Mouse (Mus musculus): Measurements from ENCODE around the gene Tcf12. TPM values are rescaled to one million over a fixed set of nuclear protein-coding genes. Genes with fewer than 3 reads are reported as not detected.

Gene Tcf12
- polyA plus RNA-seq, 1 experiment from 2014 or later: 108 TPM

- WGBS: 93% methylated on average over 2 of the region's 2 CpGs
- Histone ChIP-seq H3K9me3 (ENCODE audit: control insufficient read depth, low read length) (no peaks in the 10 kb centered on the region), H3K4me1 (ENCODE audit: control insufficient read depth, insufficient read depth, low read length) (no peaks in the 10 kb centered on the region), H3K27ac (ENCODE audit: low read depth, low read length) (no peak overlapping the region), H3K27me3 (ENCODE audit: control insufficient read depth, insufficient read depth, low read length) (no peaks in the 10 kb centered on the region), H3K9ac (ENCODE audit: low read depth, low read length) (no peak overlapping the region), H3K4me2 (replicated peaks; ENCODE audit: low read depth, low read length) (no peak overlapping the region), H3K36me3 (ENCODE audit: control insufficient read depth, insufficient read depth, low read length) (peaks cover 12% of the 10 kb centered on the region; the same call in 1 of the 2 replicates), H3K4me3 (ENCODE audit: low read length) (no peak overlapping the region)
- ATAC-seq (ENCODE audit: low FRiP score, low TSS enrichment): no peak
These were observed 14.6 kb downstream of the Tcf12 start for GRCm38 (mm10) chr9:72097083-72097482.

DNA sequence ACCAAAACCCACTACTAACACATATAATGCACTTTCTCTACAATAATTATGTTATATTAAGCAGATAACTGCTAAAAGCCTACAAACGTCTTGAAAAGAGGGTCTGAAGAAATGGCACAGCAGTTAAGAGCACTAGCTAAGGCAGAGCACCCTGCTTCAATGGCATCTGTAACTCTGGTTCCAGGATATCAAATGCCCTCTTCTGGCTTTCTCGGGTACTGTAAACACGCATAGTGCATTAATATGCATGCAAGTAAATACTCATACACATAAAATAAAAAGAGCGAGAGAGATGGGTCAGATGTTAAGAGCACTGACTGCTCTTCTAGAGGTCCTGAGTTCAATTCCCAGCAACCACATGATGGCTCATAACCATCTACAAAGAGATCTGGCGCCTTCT is 17.0 kb downstream of the Tcf12 start:
- H3K27ac ChIP-seq (ENCODE audit: low read depth, low read length): no peak overlapping the region
- H3K4me2 ChIP-seq (replicated peaks; ENCODE audit: low read depth, low read length): no peak overlapping the region
- H3K9me3 ChIP-seq (ENCODE audit: control insufficient read depth, low read length): no peaks in the 10 kb centered on the region
- WGBS: 83% methylated on average over 5 of the region's 5 CpGs
- ATAC-seq (ENCODE audit: low FRiP score, low TSS enrichment): no peak
- no peaks in the 10 kb centered on the region for H3K27me3 ChIP-seq (ENCODE audit: control insufficient read depth, insufficient read depth, low read length)
- no peak overlapping the region for H3K4me3 ChIP-seq (ENCODE audit: low read length)
- H3K9ac ChIP-seq (ENCODE audit: low read depth, low read length): no peak overlapping the region
- no peaks in the 10 kb centered on the region for H3K4me1 ChIP-seq (ENCODE audit: control insufficient read depth, insufficient read depth, low read length)
- peaks cover 5% of the 10 kb centered on the region; the same call in 1 of the 2 replicates for H3K36me3 ChIP-seq (ENCODE audit: control insufficient read depth, insufficient read depth, low read length)

- H3K27me3 ChIP-seq (ENCODE audit: control insufficient read depth, insufficient read depth, low read length): no peaks in the 10 kb centered on the region
- H3K4me1 ChIP-seq (ENCODE audit: control insufficient read depth, insufficient read depth, low read length): 0 out of 2 replicates have a peak, but pooled peaks cover 4% of the 10 kb centered on the region
- peaks cover 3% of the 10 kb centered on the region; the same call in 1 of the 2 replicates for H3K36me3 ChIP-seq (ENCODE audit: control insufficient read depth, insufficient read depth, low read length)
- WGBS: 51% methylated on average over 1 of the region's 1 CpGs
- H3K27ac ChIP-seq (ENCODE audit: low read depth, low read length): no peak overlapping the region
- no peak overlapping the region for H3K9ac ChIP-seq (ENCODE audit: low read depth, low read length)
- H3K4me2 ChIP-seq (replicated peaks; ENCODE audit: low read depth, low read length): no peak overlapping the region
- H3K9me3 ChIP-seq (ENCODE audit: control insufficient read depth, low read length): no peaks in the 10 kb centered on the region
- H3K4me3 ChIP-seq (ENCODE audit: low read length): no peak overlapping the region
- ATAC-seq (ENCODE audit: low FRiP score, low TSS enrichment): no peak
These were observed 19.5 kb downstream of the Tcf12 start for GRCm38 (mm10) chr9:72092191-72092590.

DNA sequence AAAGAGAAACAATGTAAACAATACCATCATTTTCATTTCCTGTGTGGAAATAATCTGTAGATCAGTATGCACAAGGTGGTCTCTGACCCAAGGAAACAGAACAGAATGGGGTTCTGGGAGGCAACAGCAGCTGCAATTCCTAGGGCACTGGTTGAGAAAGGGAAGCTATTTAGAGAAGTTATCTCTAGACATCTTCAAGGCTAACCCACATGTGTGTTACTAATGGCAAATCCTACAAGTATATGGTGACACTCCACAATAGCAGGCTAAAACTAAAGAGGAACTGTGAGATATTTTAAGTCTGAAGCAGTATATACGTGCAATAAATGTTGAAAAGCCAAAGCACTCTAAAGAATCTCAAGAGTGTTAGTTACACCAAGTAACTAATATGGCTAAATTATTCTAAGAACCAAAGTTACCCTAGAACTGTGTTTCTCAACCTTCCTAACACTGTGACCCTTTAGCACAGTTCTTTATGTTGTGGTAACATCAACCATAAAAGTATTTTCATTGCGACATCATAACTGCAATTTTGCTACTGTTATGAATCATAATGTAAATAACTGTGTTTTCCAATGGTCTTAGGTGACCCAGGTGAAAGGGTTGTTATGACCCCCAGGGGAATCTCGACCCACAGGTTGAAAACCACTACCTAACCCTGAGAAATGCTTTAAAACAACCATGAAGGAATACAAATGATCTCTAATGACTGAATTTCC is 22.6 kb downstream of the Tcf12 start:
- Histone ChIP-seq H3K4me1 (ENCODE audit: control insufficient read depth, insufficient read depth, low read length) (0 out of 2 replicates have a peak, but pooled peaks cover 10% of the 10 kb centered on the region), H3K4me2 (replicated peaks; ENCODE audit: low read depth, low read length) (no peak overlapping the region), H3K9me3 (ENCODE audit: control insufficient read depth, low read length) (no peaks in the 10 kb centered on the region), H3K36me3 (ENCODE audit: control insufficient read depth, insufficient read depth, low read length) (no peaks in the 10 kb centered on the region), H3K4me3 (ENCODE audit: low read length) (no peak overlapping the region), H3K27me3 (ENCODE audit: control insufficient read depth, insufficient read depth, low read length) (no peaks in the 10 kb centered on the region), H3K9ac (ENCODE audit: low read depth, low read length) (no peak overlapping the region), H3K27ac (ENCODE audit: low read depth, low read length) (no peak overlapping the region)
- 78% methylated on average over 3 of the region's 3 CpGs for WGBS
- ATAC-seq (ENCODE audit: low FRiP score, low TSS enrichment): no peak

- Histone ChIP-seq H3K9me3 (ENCODE audit: control insufficient read depth, low read length) (no peaks in the 10 kb centered on the region), H3K4me1 (ENCODE audit: control insufficient read depth, insufficient read depth, low read length) (0 out of 2 replicates have a peak, but pooled peaks cover 10% of the 10 kb centered on the region), H3K36me3 (ENCODE audit: control insufficient read depth, insufficient read depth, low read length) (no peaks in the 10 kb centered on the region), H3K4me3 (ENCODE audit: low read length) (no peak overlapping the region), H3K4me2 (replicated peaks; ENCODE audit: low read depth, low read length) (no peak overlapping the region), H3K27ac (ENCODE audit: low read depth, low read length) (no peak overlapping the region), H3K27me3 (ENCODE audit: control insufficient read depth, insufficient read depth, low read length) (no peaks in the 10 kb centered on the region), H3K9ac (ENCODE audit: low read depth, low read length) (no peak overlapping the region)
- ATAC-seq (ENCODE audit: low FRiP score, low TSS enrichment): no peak
- WGBS: 57% methylated on average over 3 of the region's 3 CpGs
These were observed 26.7 kb downstream of the Tcf12 start for GRCm38 (mm10) chr9:72085017-72085416.

- H3K9ac ChIP-seq (ENCODE audit: low read depth, low read length): no peak overlapping the region
- no peak for ATAC-seq (ENCODE audit: low FRiP score, low TSS enrichment)
- 0 out of 2 replicates have a peak, but pooled peaks cover 9% of the 10 kb centered on the region for H3K4me1 ChIP-seq (ENCODE audit: control insufficient read depth, insufficient read depth, low read length)
These were observed 27.5 kb downstream of the Tcf12 start for GRCm38 (mm10) chr9:72084131-72084530.

DNA sequence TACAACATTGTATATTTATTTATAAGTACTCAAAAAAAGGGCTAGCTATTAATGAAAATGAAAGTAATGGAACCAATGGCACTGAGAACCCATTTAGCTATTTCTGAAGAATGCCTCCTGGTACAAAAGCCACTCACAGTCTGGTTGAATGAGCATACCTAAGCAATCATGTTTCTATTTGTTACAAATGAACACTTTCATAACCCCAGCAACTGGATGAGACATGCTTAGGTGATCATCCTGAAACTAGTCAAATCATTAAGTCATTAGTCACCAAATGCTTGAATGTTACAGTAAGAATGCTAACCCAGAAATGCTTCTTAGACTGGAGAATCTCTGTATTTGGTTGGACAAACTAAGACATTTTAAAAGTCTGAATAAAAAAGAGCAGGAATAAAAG is 35.5 kb downstream of the Tcf12 start:
- Histone ChIP-seq H3K36me3 (ENCODE audit: control insufficient read depth, insufficient read depth, low read length) (no peaks in the 10 kb centered on the region), H3K27me3 (ENCODE audit: control insufficient read depth, insufficient read depth, low read length) (no peaks in the 10 kb centered on the region), H3K4me2 (replicated peaks; ENCODE audit: low read depth, low read length) (no peak overlapping the region), H3K9ac (ENCODE audit: low read depth, low read length) (no peak overlapping the region), H3K27ac (ENCODE audit: low read depth, low read length) (no peak overlapping the region), H3K4me1 (ENCODE audit: control insufficient read depth, insufficient read depth, low read length) (peaks cover 5% of the 10 kb centered on the region; the same call in 1 of the 2 replicates), H3K9me3 (ENCODE audit: control insufficient read depth, low read length) (no peaks in the 10 kb centered on the region), H3K4me3 (ENCODE audit: low read length) (no peak overlapping the region)
- ATAC-seq (ENCODE audit: low FRiP score, low TSS enrichment): no peak

More at GRCm38 (mm10) chr9:72084131-72084530, 27.5 kb downstream of the Tcf12 start:
- H3K4me2 ChIP-seq (replicated peaks; ENCODE audit: low read depth, low read length): no peak overlapping the region
- no peaks in the 10 kb centered on the region for H3K27me3 ChIP-seq (ENCODE audit: control insufficient read depth, insufficient read depth, low read length)
- H3K9me3 ChIP-seq (ENCODE audit: control insufficient read depth, low read length): no peaks in the 10 kb centered on the region
- no peaks in the 10 kb centered on the region for H3K36me3 ChIP-seq (ENCODE audit: control insufficient read depth, insufficient read depth, low read length)
- no peak overlapping the region for H3K27ac ChIP-seq (ENCODE audit: low read depth, low read length)
- H3K4me3 ChIP-seq (ENCODE audit: low read length): no peak overlapping the region

DNA sequence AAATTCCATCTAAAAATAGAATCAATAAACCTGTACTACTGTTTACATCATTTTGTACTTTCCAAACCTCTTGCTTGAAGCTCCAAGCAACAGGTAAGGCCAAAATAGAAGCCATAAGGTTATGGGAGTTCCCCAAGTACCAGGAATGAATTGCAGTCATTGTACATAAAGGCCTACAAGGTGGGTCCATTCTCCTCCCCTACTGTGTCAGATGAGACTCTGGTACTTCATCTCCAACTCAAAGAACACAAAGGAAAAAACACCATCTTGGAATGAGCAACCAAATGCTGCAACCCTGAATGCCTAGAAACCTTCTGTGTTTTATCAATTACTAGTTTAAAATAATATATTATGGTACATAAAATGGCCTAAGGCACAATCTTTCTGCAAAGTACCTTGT is 45.5 kb downstream of the Tcf12 start:
- no peaks in the 10 kb centered on the region for H3K9me3 ChIP-seq (ENCODE audit: control insufficient read depth, low read length)
- no peaks in the 10 kb centered on the region for H3K4me1 ChIP-seq (ENCODE audit: control insufficient read depth, insufficient read depth, low read length)
- H3K36me3 ChIP-seq (ENCODE audit: control insufficient read depth, insufficient read depth, low read length): no peaks in the 10 kb centered on the region
- no peak overlapping the region for H3K4me3 ChIP-seq (ENCODE audit: low read length)
- no peak overlapping the region for H3K9ac ChIP-seq (ENCODE audit: low read depth, low read length)
- no peaks in the 10 kb centered on the region for H3K27me3 ChIP-seq (ENCODE audit: control insufficient read depth, insufficient read depth, low read length)
- H3K4me2 ChIP-seq (replicated peaks; ENCODE audit: low read depth, low read length): no peak overlapping the region
- H3K27ac ChIP-seq (ENCODE audit: low read depth, low read length): no peak overlapping the region
- no peak for ATAC-seq (ENCODE audit: low FRiP score, low TSS enrichment)

DNA sequence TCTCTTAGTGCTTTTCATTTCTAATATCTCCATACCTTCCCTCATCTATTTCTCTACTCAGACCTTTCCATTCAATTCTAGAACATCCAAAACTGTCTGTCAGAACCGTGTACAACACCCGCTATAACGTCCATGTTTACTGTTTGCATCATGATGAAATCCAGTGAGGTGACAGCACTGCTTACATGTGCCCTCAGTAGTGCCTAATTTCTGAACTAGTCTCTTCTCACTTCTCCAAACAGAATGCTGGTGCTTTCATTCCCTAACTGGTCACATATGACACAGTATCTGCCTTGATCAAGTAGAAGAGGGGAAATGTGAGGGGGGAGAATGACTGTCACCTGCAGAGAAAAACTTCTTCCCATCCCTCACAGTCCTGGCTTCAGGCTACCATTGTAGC is 58.5 kb downstream of the Tcf12 start:
- WGBS: 96% methylated on average over 3 of the region's 3 CpGs
- H3K27me3 ChIP-seq (ENCODE audit: control insufficient read depth, insufficient read depth, low read length): no peaks in the 10 kb centered on the region
- no peak overlapping the region for H3K9ac ChIP-seq (ENCODE audit: low read depth, low read length)
- no peak for ATAC-seq (ENCODE audit: low FRiP score, low TSS enrichment)
- H3K27ac ChIP-seq (ENCODE audit: low read depth, low read length): no peak overlapping the region
- no peak overlapping the region for H3K4me3 ChIP-seq (ENCODE audit: low read length)
- H3K9me3 ChIP-seq (ENCODE audit: control insufficient read depth, low read length): no peaks in the 10 kb centered on the region
- H3K4me1 ChIP-seq (ENCODE audit: control insufficient read depth, insufficient read depth, low read length): no peaks in the 10 kb centered on the region
- H3K4me2 ChIP-seq (replicated peaks; ENCODE audit: low read depth, low read length): no peak overlapping the region
- no peaks in the 10 kb centered on the region for H3K36me3 ChIP-seq (ENCODE audit: control insufficient read depth, insufficient read depth, low read length)

Data from kidney, embryonic 14.5 days (tissue).